Mouse (Mus musculus) gastrocnemius, postnatal 10 days (tissue): ENCODE measurements around the gene 0610009B22Rik. TPM values are rescaled to one million over a fixed set of nuclear protein-coding genes. Genes with fewer than 3 reads are reported as not detected.

ENCODE experiments used
- DNase-seq: peaks from one replicate; pipeline ENCODE4 v3.0.0; 2021; ENCODE audit warnings: mixed read lengths
- total RNA-seq, 2 experiments: library from RNA; stranded (reverse); gene quantifications; 2 replicates each; pipeline ENCODE4 v1.2.3; 2021

0610009B22Rik gene
- total RNA-seq, 2 experiments from 2014 or later, result 29.0 to 30.5 TPM

DNA sequence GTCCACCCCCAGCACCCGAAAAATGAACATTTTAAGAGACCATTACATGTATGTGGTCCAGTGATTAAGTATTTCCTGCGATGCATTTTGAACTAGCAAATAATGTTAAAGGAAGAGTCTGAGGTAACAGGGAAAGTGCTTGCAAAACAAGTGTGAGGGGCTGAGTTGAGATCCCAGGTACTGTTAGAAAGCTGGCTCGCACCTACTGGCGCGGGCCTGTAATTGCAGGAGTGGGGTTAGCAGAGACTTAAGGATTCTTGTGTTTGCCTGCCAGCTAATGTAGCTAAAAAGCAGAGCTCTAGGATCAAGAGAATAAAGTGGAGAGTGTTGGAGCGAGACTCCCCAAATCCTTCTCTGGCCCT is 52.4 kb downstream of the 0610009B22Rik start:
- DNase-seq, result peak; percentile 42

DNA sequence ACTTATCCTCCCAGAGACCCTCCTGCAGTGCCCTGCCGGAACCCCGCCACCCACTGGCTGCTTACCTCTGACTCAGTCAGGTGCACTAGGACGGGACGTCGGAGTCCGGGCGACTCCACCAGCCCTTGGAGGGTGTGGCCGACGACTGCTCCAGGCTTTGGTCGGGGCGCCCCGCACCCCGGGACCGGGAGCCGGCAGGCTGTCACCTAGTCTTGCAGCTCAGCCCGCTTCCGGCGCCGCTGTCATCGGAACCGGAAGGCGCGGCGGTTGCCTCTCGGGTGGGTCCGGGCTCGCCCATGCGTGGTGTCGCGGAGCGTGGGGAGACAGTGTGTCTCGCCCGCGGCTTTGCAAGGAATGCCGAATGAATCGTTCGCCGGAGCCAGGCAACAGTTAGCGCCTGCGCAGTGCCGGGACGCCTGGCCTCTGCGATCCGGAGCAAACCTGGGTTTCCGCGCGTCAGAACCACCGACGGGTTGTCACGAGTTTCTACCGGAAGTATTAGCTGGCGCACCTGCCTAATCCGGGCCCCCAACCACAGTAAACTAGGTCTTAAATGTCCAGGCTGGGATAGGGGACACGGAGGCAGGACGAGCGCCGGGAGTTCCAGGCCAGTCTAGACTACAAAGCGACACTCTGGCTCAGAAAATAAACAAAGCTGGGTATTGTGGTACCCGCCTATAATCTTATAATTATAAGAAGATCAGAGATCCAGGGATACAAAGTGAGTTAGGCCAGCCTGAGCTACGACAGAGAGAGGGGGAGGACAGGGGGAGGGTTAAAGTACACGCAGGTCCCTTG is 53.0 kb downstream of the 0610009B22Rik start, which contains the start of gene Rmnd5b:
Rmnd5b (minus strand) TSS at position 372 of the 798 bp plus-strand sequence.
- DNase-seq, result peak; percentile 89

Other genes starting within 250 kb of the 0610009B22Rik start
- gene Phykpl, start 104.1 kb downstream of the 0610009B22Rik start, total RNA-seq, result 10 to 100 TPM; 18.9 to 21.7 TPM
- 100 to 1,000 TPM; 180 to 186 TPM for gene Hnrnpab, start 82.0 kb downstream of the 0610009B22Rik start, total RNA-seq
- 10 to 100 TPM; 37.4 to 39.1 TPM for gene Nhp2, start 69.1 kb downstream of the 0610009B22Rik start, total RNA-seq
- 10 to 100 TPM; 16.2 to 17.9 TPM for gene Rmnd5b, start 53.0 kb downstream of the 0610009B22Rik start, total RNA-seq
- 10 to 100 TPM; 12.2 to 15.7 TPM for gene N4bp3, start 38.0 kb downstream of the 0610009B22Rik start, total RNA-seq
- gene D930048N14Rik, start 37.9 kb downstream of the 0610009B22Rik start, total RNA-seq, result 1 to 10 TPM in 1 of 2 experiments, under 1 TPM in 1; 0.52 to 1.1 TPM
- 10 to 100 TPM; 21.7 to 24.0 TPM for gene Sec24a, start 74.8 kb upstream of the 0610009B22Rik start, total RNA-seq
- gene Sar1b, start 74.8 kb upstream of the 0610009B22Rik start, total RNA-seq, result 100 to 1,000 TPM; 119 to 133 TPM
- 1 to 10 TPM; 2.3 to 2.6 TPM for gene Jade2, start 168.8 kb upstream of the 0610009B22Rik start, total RNA-seq